Mouse (Mus musculus): ENCODE measurements around the gene Dqx1. TPM values are rescaled to one million over a fixed set of nuclear protein-coding genes. Genes with fewer than 3 reads are reported as not detected.

Gene Dqx1
- polyA plus RNA-seq, 1 experiment from 2014 or later: 0.33 TPM

GRCm38 (mm10) chr6:83087205-83087925, 29.7 kb downstream of the Dqx1 start:
- Histone ChIP-seq H3K9ac (ENCODE audit: low read length) (no peak overlapping the region), H3K27me3 (replicated peaks; ENCODE audit: control insufficient read depth, insufficient read depth, low read length) (peaks cover 75% of the 10 kb centered on the region), H3K4me1 (ENCODE audit: control insufficient read depth, insufficient read depth, low read length) (no peaks in the 10 kb centered on the region), H3K4me3 (ENCODE audit: low read depth, low read length) (peak overlapping the region; percentile 8; the same call in 1 of the 2 replicates), H3K27ac (ENCODE audit: low read depth, low read length) (no peak overlapping the region), H3K36me3 (ENCODE audit: control insufficient read depth, insufficient read depth, low read length) (0 out of 2 replicates have a peak, but pooled peaks cover under 1% of the 10 kb centered on the region), H3K4me2 (ENCODE audit: low read length) (0 out of 2 replicates have a peak overlapping the region, but pooled peaks have one; percentile 4), H3K9me3 (replicated peaks; ENCODE audit: control insufficient read depth, low read length) (no peaks in the 10 kb centered on the region)
- DNase-seq (ENCODE audit: low spot score) (no peak), ATAC-seq (no peak)
- under 1% methylated on average over 47 of the region's 47 CpGs for WGBS

DNA sequence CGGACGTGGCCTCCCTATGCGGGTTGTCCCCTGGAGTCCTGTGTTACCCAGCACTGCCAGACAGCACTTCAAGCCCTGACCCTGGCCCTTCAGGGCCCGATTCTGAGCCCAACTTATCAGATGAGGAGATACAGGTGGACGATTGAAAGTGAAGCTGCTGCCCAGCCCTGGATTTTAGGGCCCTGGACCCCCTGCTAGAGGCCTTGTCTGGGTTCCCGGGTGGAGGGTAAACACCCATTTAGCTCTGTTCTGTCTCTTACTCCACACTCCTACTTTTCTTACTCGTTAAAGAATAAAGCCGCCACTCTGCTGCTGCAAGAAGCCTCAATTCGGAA, 30.2 kb downstream of the Dqx1 start:
- Histone ChIP-seq H3K4me3 (ENCODE audit: low read depth, low read length) (no peak overlapping the region), H3K9me3 (replicated peaks; ENCODE audit: control insufficient read depth, low read length) (no peaks in the 10 kb centered on the region), H3K36me3 (ENCODE audit: control insufficient read depth, insufficient read depth, low read length) (no peaks in the 10 kb centered on the region), H3K4me1 (ENCODE audit: control insufficient read depth, insufficient read depth, low read length) (no peaks in the 10 kb centered on the region), H3K27ac (ENCODE audit: low read depth, low read length) (no peak overlapping the region), H3K9ac (ENCODE audit: low read length) (no peak overlapping the region), H3K27me3 (replicated peaks; ENCODE audit: control insufficient read depth, insufficient read depth, low read length) (peaks cover 70% of the 10 kb centered on the region), H3K4me2 (ENCODE audit: low read length) (no peak overlapping the region)
- ATAC-seq (no peak), DNase-seq (ENCODE audit: low spot score) (no peak)
- under 1% methylated on average over 9 of the region's 9 CpGs for WGBS

GRCm38 (mm10) chr6:83092416-83093127, 34.9 kb downstream of the Dqx1 start:
- H3K9me3 ChIP-seq (replicated peaks; ENCODE audit: control insufficient read depth, low read length): no peaks in the 10 kb centered on the region
- DNase-seq (ENCODE audit: low spot score): no peak
- no peak overlapping the region for H3K4me2 ChIP-seq (ENCODE audit: low read length)
- H3K36me3 ChIP-seq (ENCODE audit: control insufficient read depth, insufficient read depth, low read length): no peaks in the 10 kb centered on the region
- H3K9ac ChIP-seq (ENCODE audit: low read length): no peak overlapping the region
- H3K27me3 ChIP-seq (replicated peaks; ENCODE audit: control insufficient read depth, insufficient read depth, low read length): peaks cover 26% of the 10 kb centered on the region
- no peak overlapping the region for H3K4me3 ChIP-seq (ENCODE audit: low read depth, low read length)
- H3K4me1 ChIP-seq (ENCODE audit: control insufficient read depth, insufficient read depth, low read length): no peaks in the 10 kb centered on the region
- no peak overlapping the region for H3K27ac ChIP-seq (ENCODE audit: low read depth, low read length)
- no peak for ATAC-seq
- WGBS: 47% methylated on average over 6 of the region's 6 CpGs

GRCm38 (mm10) chr6:83095968-83096367, 38.3 kb downstream of the Dqx1 start:
- no peak for DNase-seq (ENCODE audit: low spot score)
- no peak overlapping the region for H3K4me3 ChIP-seq (ENCODE audit: low read depth, low read length)
- H3K27ac ChIP-seq (ENCODE audit: low read depth, low read length): no peak overlapping the region
- H3K9ac ChIP-seq (ENCODE audit: low read length): no peak overlapping the region
- no peak overlapping the region for H3K4me2 ChIP-seq (ENCODE audit: low read length)
- H3K9me3 ChIP-seq (replicated peaks; ENCODE audit: control insufficient read depth, low read length): no peaks in the 10 kb centered on the region
- no peak for ATAC-seq
- H3K27me3 ChIP-seq (replicated peaks; ENCODE audit: control insufficient read depth, insufficient read depth, low read length): 0 out of 2 replicates have a peak, but pooled peaks cover under 1% of the 10 kb centered on the region
- H3K4me1 ChIP-seq (ENCODE audit: control insufficient read depth, insufficient read depth, low read length): no peaks in the 10 kb centered on the region
- no peaks in the 10 kb centered on the region for H3K36me3 ChIP-seq (ENCODE audit: control insufficient read depth, insufficient read depth, low read length)
- 49% methylated on average over 6 of the region's 6 CpGs for WGBS

- 83% methylated on average over 2 of the region's 2 CpGs for WGBS
- no peak overlapping the region for H3K27ac ChIP-seq (ENCODE audit: low read depth, low read length)
- ATAC-seq (no peak), DNase-seq (ENCODE audit: low spot score) (no peak)
- no peaks in the 10 kb centered on the region for H3K27me3 ChIP-seq (replicated peaks; ENCODE audit: control insufficient read depth, insufficient read depth, low read length)
- no peak overlapping the region for H3K4me2 ChIP-seq (ENCODE audit: low read length)
- H3K9me3 ChIP-seq (replicated peaks; ENCODE audit: control insufficient read depth, low read length): no peaks in the 10 kb centered on the region
- no peak overlapping the region for H3K9ac ChIP-seq (ENCODE audit: low read length)
- peaks cover 12% of the 10 kb centered on the region for H3K4me1 ChIP-seq (ENCODE audit: control insufficient read depth, insufficient read depth, low read length)
- H3K36me3 ChIP-seq (ENCODE audit: control insufficient read depth, insufficient read depth, low read length): no peaks in the 10 kb centered on the region
- H3K4me3 ChIP-seq (ENCODE audit: low read depth, low read length): no peak overlapping the region
Measured at GRCm38 (mm10) chr6:83098411-83098810, 40.8 kb downstream of the Dqx1 start.

GRCm38 (mm10) chr6:83101316-83101687, 43.7 kb downstream of the Dqx1 start, which contains the start of the genes Ccdc142 and Gm42688:
TSS of gene Ccdc142 (plus strand) at chr6:83101601.
TSS of gene Gm42688 (plus strand) at chr6:83101617.
- H3K9ac ChIP-seq (ENCODE audit: low read length): peak within 1 kb of the TSS; percentile 80
- no peaks in the 10 kb centered on the region for H3K27me3 ChIP-seq (replicated peaks; ENCODE audit: control insufficient read depth, insufficient read depth, low read length)
- no peaks in the 10 kb centered on the region for H3K36me3 ChIP-seq (ENCODE audit: control insufficient read depth, insufficient read depth, low read length)
- H3K27ac ChIP-seq (ENCODE audit: low read depth, low read length): peak within 1 kb of the TSS; percentile 66
- 1% methylated on average over 25 of the region's 25 CpGs for WGBS
- peak; percentile 80 for ATAC-seq
- peak within 1 kb of the TSS; percentile 100 for H3K4me2 ChIP-seq (ENCODE audit: low read length)
- DNase-seq (ENCODE audit: low spot score): peak; percentile 91
- H3K9me3 ChIP-seq (replicated peaks; ENCODE audit: control insufficient read depth, low read length): no peaks in the 10 kb centered on the region
- H3K4me1 ChIP-seq (ENCODE audit: control insufficient read depth, insufficient read depth, low read length): peaks cover 12% of the 10 kb centered on the region
- H3K4me3 ChIP-seq (ENCODE audit: low read depth, low read length): peak within 1 kb of the TSS; percentile 72

DNA sequence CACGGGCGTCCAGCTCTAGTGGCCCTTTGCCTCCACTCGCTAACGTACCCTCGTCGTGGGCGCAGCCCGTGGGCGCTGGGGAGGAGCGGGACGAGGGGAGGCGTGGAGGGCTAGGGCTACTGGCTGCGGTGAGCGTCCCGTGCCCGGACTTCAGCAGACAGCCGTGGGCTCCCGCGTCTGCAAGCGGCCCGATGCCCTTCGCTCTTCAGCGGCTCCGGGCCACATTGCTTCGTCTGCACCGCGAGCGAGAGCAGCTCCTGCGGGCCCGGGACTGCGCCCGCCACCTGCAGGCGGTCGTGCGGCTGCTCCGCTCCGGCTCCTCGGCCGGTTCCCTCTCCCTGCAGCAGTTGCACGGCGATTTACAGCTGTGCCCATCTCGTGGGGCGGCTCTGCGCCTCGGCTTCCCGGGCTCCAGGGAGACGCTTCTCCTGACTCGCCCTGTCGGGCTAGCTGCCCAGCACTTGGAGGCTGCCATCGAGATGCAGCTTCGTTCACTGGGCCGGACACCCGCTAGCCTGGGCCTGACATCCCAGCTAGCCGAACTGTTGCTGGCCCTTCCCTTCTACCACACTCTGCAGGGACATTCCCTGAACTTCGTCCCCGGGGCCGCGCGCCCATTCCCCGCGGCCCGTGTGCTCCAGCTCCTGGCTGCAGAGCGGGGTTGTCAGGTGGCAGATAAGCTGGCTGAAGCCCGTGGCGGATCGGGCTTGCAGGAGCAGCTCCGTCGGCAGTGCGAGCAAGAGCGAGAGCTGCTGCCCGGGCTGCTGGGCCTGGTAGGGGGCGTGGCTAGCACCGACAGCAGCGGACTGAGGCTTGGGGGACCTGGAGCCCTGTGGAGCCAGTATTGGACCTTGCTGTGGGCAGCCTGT, 44.3 kb downstream of the Dqx1 start:
- DNase-seq (ENCODE audit: low spot score): peak; percentile 70
- peak overlapping the region; percentile 100 for H3K4me2 ChIP-seq (ENCODE audit: low read length)
- ATAC-seq: peak; percentile 78

GRCm38 (mm10) chr6:83103130-83103650, 45.5 kb downstream of the Dqx1 start:
- ATAC-seq: no peak
- no peak overlapping the region for H3K4me3 ChIP-seq (ENCODE audit: low read depth, low read length)

More for the DNA sequence above, 44.3 kb downstream of the Dqx1 start:
- no peaks in the 10 kb centered on the region for H3K9me3 ChIP-seq (replicated peaks; ENCODE audit: control insufficient read depth, low read length)
- peak overlapping the region; percentile 66 for H3K27ac ChIP-seq (ENCODE audit: low read depth, low read length)
- peak overlapping the region; percentile 80 for H3K9ac ChIP-seq (ENCODE audit: low read length)
- no peaks in the 10 kb centered on the region for H3K27me3 ChIP-seq (replicated peaks; ENCODE audit: control insufficient read depth, insufficient read depth, low read length)
- H3K4me3 ChIP-seq (ENCODE audit: low read depth, low read length): peak overlapping the region; percentile 72
- H3K36me3 ChIP-seq (ENCODE audit: control insufficient read depth, insufficient read depth, low read length): no peaks in the 10 kb centered on the region
- WGBS: under 1% methylated on average over 65 of the region's 74 CpGs
- peaks cover 12% of the 10 kb centered on the region for H3K4me1 ChIP-seq (ENCODE audit: control insufficient read depth, insufficient read depth, low read length)

More at GRCm38 (mm10) chr6:83103130-83103650, 45.5 kb downstream of the Dqx1 start:
- Histone ChIP-seq H3K9me3 (replicated peaks; ENCODE audit: control insufficient read depth, low read length) (no peaks in the 10 kb centered on the region), H3K9ac (ENCODE audit: low read length) (peak overlapping the region; percentile 80), H3K4me2 (ENCODE audit: low read length) (peak overlapping the region; percentile 100; the same call in 1 of the 2 replicates), H3K27me3 (replicated peaks; ENCODE audit: control insufficient read depth, insufficient read depth, low read length) (no peaks in the 10 kb centered on the region), H3K4me1 (ENCODE audit: control insufficient read depth, insufficient read depth, low read length) (peaks cover 14% of the 10 kb centered on the region), H3K36me3 (ENCODE audit: control insufficient read depth, insufficient read depth, low read length) (no peaks in the 10 kb centered on the region), H3K27ac (ENCODE audit: low read depth, low read length) (no peak overlapping the region)
- 45% methylated on average over 11 of the region's 11 CpGs for WGBS
- no peak for DNase-seq (ENCODE audit: low spot score)

All from forebrain, embryonic 14.5 days (tissue).